Mouse (Mus musculus): ENCODE results near the gene Gng2.

Gene Gng2

GRCm38 (mm10) chr14:19976421-19977270 lies 781 bp downstream of the Gng2 start:
- peak; percentile 93 for DNase-seq (ENCODE audit: low spot score)

- peak; percentile 47 for DNase-seq (ENCODE audit: low spot score)
Observed at GRCm38 (mm10) chr14:19974978-19975493, 2.4 kb downstream of the Gng2 start.

GRCm38 (mm10) chr14:19974429-19974828 lies 3.0 kb downstream of the Gng2 start:
- no peak for DNase-seq (ENCODE audit: low spot score)

GRCm38 (mm10) chr14:19972316-19973029 lies 5.0 kb downstream of the Gng2 start:
- DNase-seq (ENCODE audit: low spot score), result no peak

GRCm38 (mm10) chr14:19970845-19971244 lies 6.6 kb downstream of the Gng2 start:
- DNase-seq (ENCODE audit: low spot score), result no peak

GRCm38 (mm10) chr14:19970106-19970785 lies 7.2 kb downstream of the Gng2 start:
- DNase-seq (ENCODE audit: low spot score), result no peak

- no peak for DNase-seq (ENCODE audit: low spot score)
Observed at GRCm38 (mm10) chr14:19969566-19969965, 7.9 kb downstream of the Gng2 start.

- DNase-seq (ENCODE audit: low spot score), result no peak
Observed at GRCm38 (mm10) chr14:19969011-19969521, 8.4 kb downstream of the Gng2 start.

- no peak for DNase-seq (ENCODE audit: low spot score)
Observed at GRCm38 (mm10) chr14:19968321-19969010, 9.0 kb downstream of the Gng2 start.

- no peak for DNase-seq (ENCODE audit: low spot score)
Observed at GRCm38 (mm10) chr14:19967482-19967881, 9.9 kb downstream of the Gng2 start.

GRCm38 (mm10) chr14:19963961-19964505 lies 13.4 kb downstream of the Gng2 start:
- peak; percentile 45 for DNase-seq (ENCODE audit: low spot score)

- no peak for DNase-seq (ENCODE audit: low spot score)
Observed at GRCm38 (mm10) chr14:19961924-19962915, 15.2 kb downstream of the Gng2 start.

GRCm38 (mm10) chr14:19959860-19960259 lies 17.6 kb downstream of the Gng2 start:
- DNase-seq (ENCODE audit: low spot score), result no peak

GRCm38 (mm10) chr14:19955077-19955476 lies 22.4 kb downstream of the Gng2 start:
- DNase-seq (ENCODE audit: low spot score), result no peak

- DNase-seq (ENCODE audit: low spot score), result no peak
Observed at GRCm38 (mm10) chr14:19950812-19951211, 26.6 kb downstream of the Gng2 start.

GRCm38 (mm10) chr14:19949475-19949874 lies 28.0 kb downstream of the Gng2 start:
- DNase-seq (ENCODE audit: low spot score), result no peak

GRCm38 (mm10) chr14:19946221-19946620 lies 31.2 kb downstream of the Gng2 start:
- DNase-seq (ENCODE audit: low spot score), result no peak

- no peak for DNase-seq (ENCODE audit: low spot score)
Observed at GRCm38 (mm10) chr14:19942732-19943131, 34.7 kb downstream of the Gng2 start.

- no peak for DNase-seq (ENCODE audit: low spot score)
Observed at GRCm38 (mm10) chr14:19942329-19942728, 35.1 kb downstream of the Gng2 start.

- DNase-seq (ENCODE audit: low spot score), result no peak
Observed at GRCm38 (mm10) chr14:19940066-19940465, 37.4 kb downstream of the Gng2 start.
